Mouse (Mus musculus) inflammation-experienced regulatory T-cells, adult 6 months (primary cell): ENCODE results near the gene Sept12. TPM values are rescaled to one million over a fixed set of nuclear protein-coding genes. Genes with fewer than 3 reads are reported as not detected.

Experiments
- ATAC-seq: one replicate; pipeline ENCODE4 v1.8.0; 2017
- polyA plus RNA-seq, 3 experiments: library from polyadenylated mRNA; unstranded; fragments of 100-300 nt; shearing (Covaris generic); gene quantifications; one replicate each; pipeline ENCODE4 v1.2.1; 2017

The Sept12 gene
- polyA plus RNA-seq, result not detected

DNA sequence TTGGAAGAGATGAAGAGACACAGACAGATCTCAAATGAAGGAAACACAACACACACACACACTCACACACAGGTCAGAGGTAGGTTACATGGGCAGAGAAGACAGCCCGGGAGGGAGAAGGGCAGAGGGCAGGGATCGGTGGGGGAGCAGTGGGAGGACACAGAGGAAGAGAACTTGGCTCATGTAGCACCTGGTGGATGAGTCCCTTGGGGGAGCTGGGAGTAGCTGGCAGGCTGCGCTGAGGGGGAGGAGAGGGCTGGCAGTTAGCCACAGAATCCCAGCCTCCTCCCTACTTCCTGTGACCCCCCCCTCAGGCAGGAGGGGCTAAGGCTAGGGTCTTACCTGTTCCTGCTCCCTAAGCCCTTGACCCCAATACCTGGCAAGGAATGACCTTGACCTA lies at the start of gene Sept12:
Gene Sept12 (minus strand): TSS at position 300 of the 400 bp plus-strand sequence.
- no peak for ATAC-seq

DNA sequence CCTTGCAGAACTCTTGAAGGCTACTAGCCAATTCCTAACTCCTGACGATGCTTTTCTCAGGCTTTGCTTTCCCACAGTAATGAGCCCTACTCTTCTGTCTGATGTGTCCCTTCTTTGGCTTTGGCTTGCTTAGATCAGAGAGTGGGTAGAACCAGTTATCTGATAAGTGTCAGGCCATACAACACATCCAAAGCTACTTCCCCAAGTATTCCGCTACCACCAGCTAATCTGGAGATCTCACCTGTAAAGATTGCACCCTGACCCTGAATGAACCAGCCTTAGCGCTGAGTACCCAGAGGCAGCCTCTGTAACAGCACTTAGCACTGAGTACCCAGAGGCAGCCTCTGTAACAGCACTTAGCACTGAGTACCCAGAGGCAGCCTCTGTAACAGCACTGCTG lies 47.7 kb upstream of the Sept12 start:
- no peak for ATAC-seq

DNA sequence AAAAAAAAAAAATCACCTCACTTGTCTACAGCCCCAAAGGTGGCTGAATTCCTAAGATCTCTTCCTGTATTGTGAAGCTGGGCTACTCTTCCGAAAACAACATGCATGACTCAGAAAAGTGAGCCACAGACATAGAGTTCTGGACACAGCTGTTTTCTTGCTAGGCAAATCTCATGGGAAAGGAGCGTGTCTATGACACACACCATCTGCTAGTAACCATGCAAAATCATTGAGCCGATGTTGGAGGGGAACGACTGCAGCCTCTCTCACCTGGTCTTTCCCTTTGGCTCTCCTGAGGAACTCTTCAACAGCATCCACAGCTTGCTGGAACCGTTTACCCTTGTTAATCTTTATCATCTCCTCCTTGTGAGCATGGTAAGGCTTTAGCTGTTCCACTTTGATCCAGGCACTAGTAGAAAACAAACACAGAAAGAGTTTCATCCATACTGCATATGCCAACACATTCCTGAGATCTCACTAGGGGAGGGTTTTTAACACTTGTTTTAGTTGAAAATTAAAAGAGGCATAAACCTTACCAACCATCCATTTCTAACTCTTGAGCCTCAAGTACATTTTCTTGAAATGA lies 39.1 kb upstream of the Sept12 start:
- no peak for ATAC-seq

DNA sequence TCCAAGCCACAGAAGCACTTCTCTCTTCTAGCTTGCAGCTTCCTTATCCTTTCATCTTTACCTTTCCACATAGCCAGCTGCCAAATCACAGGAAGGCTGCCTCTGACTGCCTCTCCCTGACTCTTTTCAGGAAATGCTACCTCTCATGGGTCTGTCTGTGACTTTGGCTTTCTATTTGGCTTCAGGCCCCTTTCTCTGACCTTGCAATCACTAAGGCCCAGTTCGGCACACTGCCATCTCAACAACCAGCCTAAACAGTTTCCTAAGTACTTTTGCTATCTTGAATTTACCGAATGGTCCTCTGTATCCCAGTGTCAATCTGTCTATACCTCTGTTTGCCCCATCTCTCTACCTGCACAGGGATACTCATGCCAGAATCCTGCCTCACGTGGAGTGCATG lies 37.9 kb upstream of the Sept12 start:
- ATAC-seq, result no peak

DNA sequence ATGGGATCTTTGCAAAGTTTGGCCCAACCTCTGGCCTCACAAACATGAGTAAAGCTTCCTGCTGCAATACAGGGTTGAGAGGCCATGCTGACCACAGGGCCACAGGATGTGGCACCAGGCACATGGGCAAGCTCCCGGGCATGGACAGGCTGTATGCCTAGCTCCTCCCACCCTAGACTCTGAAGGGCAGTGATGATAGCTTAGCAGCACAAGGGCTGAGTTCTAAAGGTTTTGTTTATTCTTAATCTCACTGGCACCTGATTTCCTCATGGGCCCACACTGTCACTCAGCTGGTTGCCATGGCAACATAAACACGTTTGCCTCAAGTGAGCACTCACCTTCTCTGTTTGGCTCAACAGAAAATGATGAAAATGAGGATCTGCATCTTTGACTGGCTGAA lies 32.2 kb upstream of the Sept12 start:
- peak; percentile 41 for ATAC-seq

DNA sequence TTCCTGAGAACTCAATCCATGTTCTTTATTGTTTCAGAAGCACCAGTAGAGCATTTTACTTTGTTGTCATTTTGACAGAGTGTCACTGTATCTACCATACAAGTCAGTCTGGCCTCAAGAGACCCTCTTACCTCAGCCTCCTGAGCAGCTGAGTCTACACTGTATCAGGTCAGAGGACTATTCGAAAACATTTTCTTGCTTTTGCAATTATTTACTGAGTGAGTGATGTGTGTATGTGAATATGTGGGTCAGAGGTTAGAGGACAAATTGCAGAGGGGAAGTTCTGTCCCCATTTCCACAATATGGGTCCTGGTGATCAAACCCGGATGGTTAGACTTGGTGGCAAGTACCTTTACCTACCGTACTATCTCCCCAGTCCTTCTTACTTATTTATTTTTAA lies 26.4 kb upstream of the Sept12 start:
- ATAC-seq, result no peak

DNA sequence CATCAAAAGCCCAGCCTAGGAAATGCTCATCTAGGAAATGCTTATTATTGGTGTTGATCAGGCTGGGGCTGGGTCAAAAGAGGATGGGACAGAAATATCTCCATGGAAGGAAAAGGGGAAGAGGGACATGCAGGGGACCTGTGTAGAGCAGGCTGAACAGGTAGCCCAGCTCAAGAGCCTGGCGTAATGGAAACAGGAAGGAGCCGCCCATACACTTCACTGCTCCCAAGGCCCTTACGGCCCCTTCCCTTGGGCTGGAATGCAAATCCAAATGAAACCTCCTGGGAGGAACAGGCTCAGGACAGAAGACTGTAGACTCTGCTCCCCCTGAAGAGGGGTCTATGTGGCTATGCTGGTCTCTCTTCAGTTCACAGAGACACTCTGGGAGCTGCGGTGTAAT lies 16.9 kb upstream of the Sept12 start:
- ATAC-seq, result no peak

DNA sequence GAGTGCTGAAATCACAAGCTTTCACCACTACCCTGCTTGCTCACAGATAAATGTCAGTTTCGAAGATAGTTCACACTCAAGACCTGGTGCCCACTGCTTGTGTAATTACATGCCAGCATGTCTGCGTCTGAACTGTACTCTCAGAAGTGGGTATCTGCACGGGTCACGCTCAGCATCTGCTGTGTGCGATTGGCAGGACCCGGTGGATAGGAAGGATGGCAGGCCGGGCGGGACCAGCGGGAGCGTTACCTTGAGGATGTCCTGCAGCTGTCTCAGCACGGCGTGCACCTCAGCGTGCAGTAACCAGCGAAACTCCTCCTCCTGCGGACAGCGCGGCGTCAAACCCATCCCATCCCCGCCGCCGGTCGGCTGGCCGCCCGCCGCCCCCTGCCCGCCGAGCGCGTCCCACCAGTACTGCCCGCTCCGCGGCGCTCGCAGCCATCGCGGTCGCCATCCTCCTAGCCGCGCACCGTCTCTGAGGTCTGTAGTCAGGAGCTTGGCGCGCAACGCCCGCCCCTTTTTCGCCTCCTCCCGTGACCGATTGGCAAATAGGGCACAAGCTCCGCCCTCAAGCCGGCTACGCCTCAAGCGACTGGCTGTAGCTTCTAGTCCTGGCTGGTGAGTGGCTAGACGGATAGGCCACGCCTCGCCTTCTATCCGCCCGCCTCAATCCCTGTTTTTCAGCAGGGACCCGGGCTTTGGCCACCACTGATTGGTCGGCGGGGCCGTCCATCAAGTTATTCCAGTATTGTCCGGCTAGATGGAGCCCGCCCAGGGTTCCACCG lies 15.6 kb upstream of the Sept12 start, which contains the start of gene Rogdi:
Gene Rogdi (minus strand): TSS at position 500 of the 785 bp plus-strand sequence.
- peak; percentile 99 for ATAC-seq

DNA sequence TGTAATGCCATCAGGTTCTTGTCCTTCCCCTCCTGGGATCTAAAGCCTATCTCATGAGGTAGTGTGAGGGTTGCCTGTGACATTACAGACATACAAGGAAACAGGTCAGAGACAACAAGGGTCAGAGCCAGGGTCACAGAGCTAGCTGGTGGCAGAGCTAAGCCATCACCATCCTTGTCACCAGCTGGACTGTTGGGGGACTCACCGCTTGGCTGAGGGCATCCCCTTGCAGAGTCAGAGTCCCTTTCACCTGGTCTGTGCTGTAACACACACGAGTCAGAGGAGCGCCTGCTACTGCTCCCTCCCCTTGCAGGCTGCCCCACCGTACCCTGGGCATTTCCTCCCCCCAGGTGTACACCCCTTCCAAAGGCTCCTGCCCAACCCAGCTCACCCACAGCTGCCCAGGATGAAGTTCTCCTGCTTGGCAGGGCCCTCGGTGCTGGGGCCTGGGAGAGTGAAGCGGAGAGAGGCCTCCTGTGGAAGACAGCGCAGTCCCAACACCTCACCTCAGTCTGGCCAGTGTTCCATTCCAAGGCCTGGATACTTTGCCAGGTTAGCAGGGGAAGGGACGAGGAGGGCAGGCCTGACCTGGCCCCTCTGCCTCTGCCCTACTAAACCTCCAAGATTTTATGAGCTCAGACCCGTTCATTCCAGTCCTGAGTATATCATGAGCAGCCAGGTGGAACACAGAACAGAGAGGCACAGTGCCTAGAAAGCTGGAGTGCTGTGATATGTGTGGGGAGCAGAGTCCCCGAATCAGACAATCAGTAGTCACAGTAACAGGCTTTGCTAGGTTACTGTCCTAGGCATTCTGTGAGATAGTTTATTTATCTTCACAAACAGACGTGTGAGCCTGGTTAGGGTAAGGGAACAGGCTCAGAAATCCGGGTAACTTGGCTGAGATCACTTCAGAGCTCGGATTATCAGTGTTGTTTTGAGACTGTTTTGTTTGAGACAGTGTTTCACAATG lies 14.7 kb upstream of the Sept12 start:
- no peak for ATAC-seq

DNA sequence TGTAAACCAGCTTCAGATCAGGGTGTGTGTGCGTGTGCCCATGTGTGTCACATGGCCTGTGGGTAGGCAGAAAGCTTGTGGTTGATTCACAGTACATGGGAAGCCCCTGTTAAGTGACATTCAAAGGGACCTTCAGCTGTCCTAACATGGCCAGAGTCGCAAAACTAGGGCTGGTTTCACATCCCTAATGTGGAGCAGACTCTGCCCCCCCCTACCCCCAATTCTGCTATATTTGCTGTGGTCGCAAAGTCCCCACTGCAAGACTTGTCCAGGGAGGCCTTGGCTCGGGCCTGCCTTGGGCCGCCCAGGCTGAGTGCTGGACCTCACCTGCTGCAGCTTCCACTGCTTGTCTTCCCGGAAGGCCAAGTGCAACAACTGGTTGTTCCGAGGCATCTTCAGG lies 13.6 kb upstream of the Sept12 start:
- ATAC-seq, result no peak

DNA sequence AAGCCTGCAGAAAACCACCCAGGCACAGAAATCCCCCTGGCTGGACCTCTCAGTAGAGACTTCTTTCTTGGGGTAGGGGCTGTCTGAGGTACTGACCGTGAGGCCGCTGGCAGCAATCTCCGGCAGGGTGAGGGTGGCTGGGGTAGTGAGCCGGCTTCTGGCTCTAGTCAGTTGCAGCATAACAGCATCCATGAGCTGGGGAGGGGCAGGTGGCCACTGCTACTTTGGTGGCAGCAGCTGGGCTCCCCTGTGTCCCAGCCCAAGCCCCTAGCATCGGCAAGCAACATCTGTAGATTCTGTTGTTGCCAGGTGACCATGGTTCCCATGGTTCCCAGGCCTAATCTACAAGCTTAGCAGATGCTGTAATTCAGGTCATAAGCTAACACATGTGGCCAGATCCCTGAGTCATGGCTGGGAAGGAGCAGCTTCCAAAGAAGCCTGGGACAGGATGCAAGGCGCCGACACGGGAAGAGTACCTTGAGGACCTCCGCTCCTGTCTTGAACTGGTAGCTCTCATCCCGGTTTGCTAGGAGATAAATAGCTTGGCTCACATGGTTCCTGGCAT lies 12.8 kb upstream of the Sept12 start:
- ATAC-seq, result no peak

DNA sequence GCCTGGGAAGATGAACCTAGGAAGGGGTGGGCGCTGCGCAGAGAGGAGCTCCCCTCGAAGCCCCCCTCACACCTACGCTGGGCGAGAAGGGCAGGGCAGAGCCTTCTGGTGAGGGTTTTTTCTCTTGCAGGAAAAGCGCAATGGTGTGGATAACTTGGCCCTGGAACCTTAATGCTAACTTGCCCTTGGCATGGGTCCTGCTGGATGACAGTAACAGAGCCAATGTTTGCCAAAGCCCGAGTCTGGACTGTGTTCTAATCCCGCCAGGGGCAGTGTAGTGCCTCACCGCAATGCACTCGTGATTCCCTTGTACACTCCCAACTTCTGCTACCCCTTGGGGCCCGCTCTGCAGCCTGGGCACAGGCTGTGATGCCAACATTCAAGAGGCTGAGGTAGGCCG lies 10.4 kb upstream of the Sept12 start:
- ATAC-seq, result no peak

DNA sequence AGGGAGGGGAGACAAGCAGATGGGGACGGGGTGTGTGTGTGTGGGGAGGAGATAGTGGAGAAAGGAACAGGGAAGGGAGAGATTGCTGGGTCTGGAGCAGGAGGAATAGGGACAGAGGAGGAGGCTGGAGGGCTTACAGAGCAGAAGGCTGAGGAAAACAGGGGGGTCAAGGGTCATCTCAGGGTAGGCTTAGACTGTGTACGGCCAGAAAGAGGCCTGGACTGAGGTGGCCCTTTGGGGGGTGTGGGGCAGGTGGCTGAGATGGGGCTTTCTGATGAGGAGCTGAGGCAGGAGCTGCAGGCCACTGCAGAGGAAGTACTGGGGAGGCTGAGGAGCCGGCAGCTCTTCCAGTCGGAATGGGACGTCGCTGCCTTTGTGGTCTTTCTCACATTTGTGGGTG lies 9.8 kb upstream of the Sept12 start:
- no peak for ATAC-seq

DNA sequence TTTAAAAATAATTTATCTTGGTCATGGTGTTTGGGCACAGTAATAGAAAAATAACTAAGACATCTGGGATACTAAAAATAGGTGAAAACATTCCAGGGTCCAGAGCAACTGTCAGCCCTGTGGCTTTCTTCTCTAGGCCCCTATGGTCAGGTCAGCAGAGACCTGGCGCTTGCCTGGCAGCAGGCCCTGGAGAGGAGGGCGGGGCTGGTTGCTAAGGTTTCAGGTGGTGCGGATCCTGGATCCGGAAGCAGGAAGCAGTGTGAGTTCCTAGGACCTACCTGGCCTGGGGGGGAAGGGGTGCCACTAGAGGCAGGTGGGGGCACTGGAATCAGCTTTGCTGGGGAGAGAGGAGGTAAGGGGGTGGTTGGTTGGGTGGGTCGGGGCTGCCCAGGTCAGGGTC lies 9.4 kb upstream of the Sept12 start, which contains the start of gene Smim22:
Gene Smim22 (plus strand): TSS at position 222 of the 400 bp plus-strand sequence.
- ATAC-seq, result no peak

DNA sequence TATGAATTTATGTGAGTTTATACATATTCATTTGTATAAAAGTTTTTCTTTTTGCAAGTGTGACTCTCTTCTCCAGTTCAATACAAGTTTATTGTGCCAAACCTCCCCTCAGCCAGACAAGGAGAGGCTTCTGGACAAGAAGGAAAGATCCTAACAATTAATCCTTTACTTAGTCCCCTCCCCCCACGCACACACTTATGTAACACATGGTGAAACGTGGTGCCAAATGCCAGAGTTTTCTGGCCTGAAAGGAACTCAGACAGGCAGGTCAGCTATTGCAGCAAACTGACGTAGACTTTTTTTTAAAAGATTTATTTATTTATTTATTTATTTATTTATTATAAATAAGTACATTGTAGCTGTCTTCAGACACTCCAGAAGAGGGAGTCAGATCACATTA lies 3.0 kb upstream of the Sept12 start:
- no peak for ATAC-seq

DNA sequence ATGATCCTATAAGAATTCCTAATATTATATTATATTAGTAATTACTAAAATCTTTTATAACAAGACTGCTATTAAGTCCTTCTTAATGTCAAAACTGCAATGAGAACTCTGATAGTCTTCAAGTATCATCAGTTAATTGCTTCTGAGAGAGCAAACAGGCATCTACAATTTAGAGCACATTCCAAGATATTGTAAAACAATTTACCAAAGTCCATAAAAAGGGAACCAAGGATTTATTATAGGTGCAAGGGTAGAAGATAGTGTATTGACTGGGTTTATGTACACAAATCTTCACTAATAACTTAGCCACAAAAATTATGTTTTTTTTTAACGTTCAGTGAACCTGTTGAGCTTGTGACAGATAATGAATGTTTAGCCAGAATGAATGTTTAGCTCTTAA lies 1.3 kb upstream of the Sept12 start:
- ATAC-seq, result no peak

DNA sequence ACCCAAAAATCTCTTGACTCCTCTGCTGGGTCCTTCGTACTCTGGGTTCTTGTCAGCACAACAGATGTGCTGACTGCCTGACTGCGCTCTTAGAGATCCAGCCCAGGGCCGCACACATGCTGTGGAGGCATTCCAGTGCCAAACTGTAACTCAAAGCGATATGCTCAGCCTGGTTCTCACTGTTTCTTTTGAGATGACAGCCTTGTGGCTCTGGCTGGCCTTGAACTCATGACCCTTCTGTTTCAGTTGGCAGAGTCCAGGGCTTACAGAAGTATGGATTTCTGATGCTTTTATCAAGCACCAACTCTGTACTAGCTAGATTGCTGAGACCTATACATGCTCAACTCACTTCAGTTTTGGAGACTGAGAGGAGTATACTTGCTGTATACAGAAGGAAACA lies 4.4 kb downstream of the Sept12 start:
- ATAC-seq, result no peak

DNA sequence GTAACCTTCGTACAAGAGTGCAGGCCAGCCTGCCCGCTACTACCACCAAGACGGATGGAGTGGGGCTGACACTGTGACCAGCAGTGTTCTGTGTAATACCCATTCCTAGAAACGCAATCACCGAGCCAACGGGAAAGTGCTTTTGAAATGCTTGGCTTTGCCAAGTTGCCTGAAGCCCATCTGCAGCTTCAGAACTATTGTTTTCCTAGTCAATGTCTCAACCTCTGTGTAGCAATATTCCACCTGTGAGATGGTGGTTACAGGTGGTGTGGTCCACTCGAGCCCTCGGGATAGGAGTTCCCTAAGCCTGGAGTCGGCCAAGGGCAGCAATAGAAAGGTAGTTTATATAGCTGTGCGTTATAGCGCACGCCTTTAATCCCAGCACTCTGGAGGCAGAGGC lies 12.9 kb downstream of the Sept12 start:
- no peak for ATAC-seq

DNA sequence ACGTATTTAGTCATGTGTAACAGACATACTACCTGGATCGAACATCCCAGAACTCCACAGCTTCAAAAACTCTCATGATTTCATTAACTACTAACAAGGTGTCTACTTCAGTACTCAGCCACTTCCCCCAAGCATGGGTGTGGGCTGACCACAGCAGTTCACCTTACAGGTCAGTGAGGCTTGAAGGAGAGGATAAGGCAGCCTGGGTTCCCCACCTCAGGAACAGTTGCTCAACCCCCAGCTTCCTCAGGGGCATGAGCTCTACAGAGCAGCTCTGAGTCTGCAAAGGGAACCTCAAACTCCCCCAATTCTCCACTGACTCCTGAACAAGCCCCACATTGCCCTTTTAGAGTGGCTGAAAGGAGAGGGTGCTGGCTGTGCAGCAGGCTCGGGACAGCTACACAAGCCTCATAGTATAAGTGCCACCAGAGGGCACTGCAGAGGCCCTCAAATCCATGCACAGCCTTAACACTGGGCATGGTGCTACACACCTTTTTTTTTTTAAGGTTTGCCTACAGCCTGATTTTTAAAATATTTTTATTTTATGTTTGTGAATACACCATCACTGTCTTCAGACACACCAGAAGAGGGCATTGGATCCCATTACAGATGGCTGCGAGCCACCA lies 17.8 kb downstream of the Sept12 start:
- no peak for ATAC-seq

DNA sequence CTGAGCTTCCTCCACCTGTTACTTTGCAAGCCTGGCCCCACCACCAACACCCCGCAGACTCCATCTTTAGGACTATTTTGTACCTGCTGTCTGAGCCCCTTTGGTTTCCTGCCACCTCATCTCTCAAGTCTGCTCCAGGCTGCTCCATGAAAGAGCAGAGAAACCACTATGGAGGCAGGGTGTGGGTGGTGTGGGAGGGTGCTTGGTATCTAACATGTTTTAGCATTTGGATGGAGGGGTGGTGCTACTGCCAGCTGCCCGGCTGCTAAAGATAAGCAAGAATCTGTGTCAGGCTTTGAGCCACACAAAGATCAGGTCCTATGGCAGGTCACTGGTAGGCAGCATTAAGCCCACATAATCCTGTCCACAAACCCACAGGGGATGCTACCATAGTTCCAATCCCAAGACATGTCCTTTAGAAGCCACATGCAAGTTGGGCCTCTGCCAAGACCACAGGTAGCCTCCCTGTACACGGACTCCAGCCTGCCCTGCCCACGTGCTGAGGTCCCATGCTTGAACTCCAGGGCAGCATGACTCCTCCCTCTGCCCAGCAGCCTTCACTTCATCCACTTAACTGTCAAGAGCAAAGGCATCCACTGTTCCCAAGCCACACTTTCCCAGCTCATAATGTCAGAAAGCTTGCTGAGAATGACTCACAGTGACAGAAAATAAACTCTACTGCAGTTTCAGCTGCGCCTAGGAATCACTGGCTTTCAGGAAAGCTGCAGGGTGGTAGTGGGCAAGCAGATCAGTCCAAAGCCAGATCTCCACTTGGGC lies 19.2 kb downstream of the Sept12 start:
- ATAC-seq, result no peak

DNA sequence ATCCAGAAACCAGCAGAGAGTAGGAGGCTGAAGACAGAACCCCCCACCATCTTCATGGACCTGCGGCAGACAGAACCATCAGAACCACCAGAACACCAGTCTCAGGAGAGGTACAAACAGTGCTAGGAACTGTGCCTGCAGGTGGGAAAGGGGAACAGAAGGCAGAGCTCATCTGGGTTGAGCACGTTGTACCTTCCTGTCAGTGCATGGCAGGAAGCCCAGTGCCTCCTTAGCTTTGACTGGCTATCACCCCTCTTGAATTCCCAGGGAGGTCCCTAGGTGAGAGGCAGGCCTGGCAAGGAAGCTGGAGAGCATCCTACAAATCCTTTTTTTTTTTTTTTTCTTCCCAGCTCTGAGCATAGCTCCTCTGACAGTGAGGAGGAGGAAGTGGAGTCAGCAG lies 21.5 kb downstream of the Sept12 start:
- no peak for ATAC-seq

DNA sequence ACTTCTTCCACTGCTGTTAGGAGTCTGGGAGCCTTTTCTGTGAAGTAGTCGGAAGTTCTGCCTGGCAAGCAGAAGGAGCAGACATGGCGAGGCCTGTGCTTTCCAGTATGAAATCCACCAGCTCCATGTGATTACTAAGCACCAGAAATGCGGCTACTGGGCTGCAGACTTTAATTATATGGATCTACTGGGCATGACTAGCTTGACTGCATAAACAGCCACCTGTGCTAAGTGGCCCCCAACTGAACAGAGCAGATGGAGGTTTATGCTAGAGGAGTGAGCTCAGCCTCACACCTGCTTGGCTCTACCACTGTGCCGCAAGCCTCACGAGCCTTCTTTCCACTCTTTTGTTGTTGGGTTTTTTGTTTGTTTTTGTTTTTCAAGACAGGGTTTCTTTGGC lies 23.1 kb downstream of the Sept12 start:
- no peak for ATAC-seq
